Mouse (Mus musculus) kidney, adult 18-20 months (tissue): ENCODE data around the gene Pacrg.

Experiments
- DNase-seq: peaks from one replicate; pipeline ENCODE4 v3.0.0; 2021

Gene Pacrg

DNA sequence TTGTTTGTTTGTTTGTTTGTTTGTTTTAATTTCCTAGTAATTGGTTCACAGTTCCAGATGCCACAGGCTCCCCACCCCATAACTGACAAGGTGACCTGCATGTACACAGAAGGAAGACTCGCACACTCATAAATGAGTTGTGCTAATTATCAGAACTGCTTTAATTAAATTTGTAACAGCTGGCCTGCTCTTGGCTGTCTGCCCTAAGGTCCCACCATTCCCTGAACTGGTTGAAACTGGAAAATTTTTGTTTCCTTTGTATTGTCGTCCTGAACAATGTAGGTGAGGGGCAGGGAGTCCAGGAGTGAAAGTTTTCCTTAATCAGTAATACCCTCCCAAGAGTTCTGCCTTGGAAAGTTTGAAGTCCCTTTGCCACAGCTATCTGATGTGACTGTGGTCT is 219.5 kb downstream of the Pacrg start:
- DNase-seq: no peak

- DNase-seq: no peak
Observed at GRCm38 (mm10) chr17:10619881-10620280, 220.2 kb downstream of the Pacrg start.

DNA sequence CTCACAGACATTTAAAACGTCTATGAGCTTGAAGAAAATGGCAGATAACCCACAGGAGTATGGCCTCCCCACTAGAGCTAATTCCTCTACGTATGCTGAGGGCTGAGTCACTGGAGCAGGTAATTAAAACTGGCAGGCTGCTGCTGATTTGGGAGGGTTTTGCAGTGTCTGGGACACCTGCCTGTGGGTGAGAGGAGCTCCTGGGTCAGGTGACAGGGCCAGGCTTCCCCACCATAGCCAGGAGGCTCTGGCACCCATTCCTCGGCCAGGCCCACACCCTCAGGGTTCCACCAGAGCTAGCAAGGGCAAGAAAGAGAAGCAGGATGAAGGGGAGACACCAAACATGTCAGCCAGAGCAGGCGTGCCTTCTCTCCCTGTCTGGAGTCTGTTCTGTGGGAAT is 222.5 kb downstream of the Pacrg start:
- DNase-seq: no peak

- DNase-seq: no peak
Observed at GRCm38 (mm10) chr17:10615611-10616010, 224.5 kb downstream of the Pacrg start.

- no peak for DNase-seq
Observed at GRCm38 (mm10) chr17:10614696-10615095, 225.4 kb downstream of the Pacrg start.

DNA sequence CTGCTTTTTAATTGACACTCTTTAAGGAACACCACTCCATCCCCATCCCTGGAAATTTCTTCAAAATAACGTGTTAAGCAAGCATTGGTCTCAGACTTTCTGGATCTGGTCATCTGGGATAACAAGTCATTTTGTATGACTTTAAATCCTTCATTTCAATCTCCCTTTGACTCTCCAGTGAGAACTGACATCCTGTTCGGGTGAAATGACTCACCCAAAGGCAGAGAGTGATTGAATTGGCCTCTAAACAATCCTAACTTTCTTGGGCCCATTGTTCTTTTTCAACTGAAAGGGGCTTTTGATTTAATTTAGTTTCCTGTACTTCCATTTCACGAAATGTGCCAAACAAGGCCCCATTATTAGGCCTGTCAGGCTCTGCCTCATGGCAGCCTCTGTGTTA is 228.5 kb downstream of the Pacrg start:
- DNase-seq: no peak

GRCm38 (mm10) chr17:10608146-10608545 is 232.0 kb downstream of the Pacrg start:
- DNase-seq: no peak

GRCm38 (mm10) chr17:10606090-10606489 is 234.0 kb downstream of the Pacrg start:
- no peak for DNase-seq

GRCm38 (mm10) chr17:10597741-10598140 is 242.4 kb downstream of the Pacrg start:
- DNase-seq: no peak

GRCm38 (mm10) chr17:10589604-10590003 is 250.5 kb downstream of the Pacrg start:
- no peak for DNase-seq

DNA sequence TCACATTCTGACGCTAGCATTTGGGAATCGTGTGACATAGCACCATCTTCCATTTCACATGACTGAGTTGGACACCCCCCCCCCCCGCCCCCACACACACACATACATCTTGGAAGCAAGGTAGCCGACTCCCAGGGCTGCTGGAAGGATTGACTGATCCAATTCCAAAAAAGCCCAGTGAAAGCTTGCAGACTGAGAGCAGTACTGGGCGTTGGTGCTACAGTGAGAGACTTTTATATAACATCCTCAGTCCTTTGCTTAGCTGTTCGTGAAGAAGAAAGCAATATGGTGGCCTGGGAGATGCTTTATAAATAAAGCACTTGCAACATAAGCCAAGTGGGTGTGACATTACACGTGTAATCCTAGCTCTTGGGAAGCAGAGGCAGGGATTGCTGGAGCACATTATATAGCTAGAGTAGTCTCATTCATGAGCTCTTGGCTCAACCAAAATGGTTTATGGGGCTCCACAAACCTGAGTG is 251.2 kb downstream of the Pacrg start:
- no peak for DNase-seq

DNA sequence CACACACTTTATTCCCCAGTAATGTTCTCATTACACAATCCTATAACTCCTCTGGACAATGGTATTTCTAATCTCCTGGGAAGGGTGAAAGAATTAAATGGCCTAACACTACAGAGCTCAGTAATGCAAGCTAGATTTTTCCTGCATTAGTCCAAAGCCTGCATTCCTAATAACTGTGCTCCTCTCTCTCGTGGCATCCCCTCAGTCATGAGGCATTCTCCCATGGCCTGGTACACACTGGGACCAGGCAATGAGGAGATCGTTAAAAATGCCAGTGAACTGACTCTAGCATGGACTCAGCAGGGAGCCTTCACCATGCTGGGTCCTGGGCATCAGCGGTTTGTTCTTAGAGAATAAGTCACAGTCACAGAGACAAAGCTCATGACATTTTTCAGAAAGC is 256.8 kb downstream of the Pacrg start:
- no peak for DNase-seq

DNA sequence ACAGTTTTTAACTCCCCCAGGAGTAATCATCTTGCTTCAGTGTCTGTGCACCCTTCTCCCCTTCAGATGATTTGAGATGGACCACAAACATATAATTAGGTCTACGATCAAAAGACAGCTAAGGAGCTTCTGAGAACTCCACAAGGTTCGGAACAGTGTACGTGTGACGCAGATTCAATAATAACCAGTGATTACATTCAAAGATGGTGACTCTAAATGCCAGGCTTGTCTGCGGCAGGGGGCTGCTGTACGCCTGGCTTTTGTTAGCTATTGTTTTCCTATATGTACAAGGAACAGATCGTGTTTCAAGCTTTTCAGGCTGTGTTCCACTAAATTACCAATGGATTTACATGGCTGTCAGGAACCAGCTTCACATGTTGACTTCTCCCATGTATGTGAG is 264.8 kb downstream of the Pacrg start:
- DNase-seq: no peak

GRCm38 (mm10) chr17:10572436-10572835 is 267.7 kb downstream of the Pacrg start:
- no peak for DNase-seq

DNA sequence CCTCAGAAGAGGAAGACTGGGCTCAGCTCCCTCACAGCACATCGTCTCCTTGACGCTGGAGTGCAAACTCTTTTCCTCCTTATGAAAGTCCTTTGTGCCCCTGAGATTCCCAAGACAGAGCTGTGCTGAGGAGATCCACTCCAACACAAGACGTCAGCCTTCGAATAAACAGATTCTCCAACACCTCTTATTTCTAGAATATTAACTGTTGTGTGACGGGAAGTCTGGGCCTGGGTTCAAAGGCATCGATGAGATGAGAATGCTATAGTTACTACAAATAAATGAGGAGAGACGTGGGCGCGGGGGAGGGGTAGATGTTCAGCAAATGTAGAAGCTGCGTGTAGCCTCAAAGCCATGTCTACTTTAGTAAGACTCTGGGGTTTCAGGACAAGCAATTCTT is 270.8 kb downstream of the Pacrg start:
- no peak for DNase-seq

GRCm38 (mm10) chr17:10567411-10567810 is 272.7 kb downstream of the Pacrg start:
- no peak for DNase-seq

DNA sequence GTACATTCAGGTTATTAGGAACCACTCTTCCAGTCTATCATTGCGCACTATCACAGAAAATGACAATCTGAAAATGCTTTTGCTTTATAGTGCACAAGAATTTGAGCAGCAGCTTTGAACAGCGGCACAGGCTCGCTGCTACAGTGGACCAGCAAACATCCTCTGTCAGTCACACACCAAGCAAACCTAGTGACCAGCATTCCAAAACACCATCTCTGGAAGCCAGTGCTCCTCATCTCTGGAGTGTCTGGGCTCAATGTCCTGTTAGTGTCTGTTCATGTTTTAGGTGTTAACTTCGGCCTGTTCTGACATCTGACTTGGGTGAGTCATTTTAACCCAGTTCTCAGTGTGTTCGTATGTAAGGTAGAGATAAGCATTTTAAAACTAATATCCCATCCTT is 275.9 kb downstream of the Pacrg start:
- no peak for DNase-seq

GRCm38 (mm10) chr17:10562871-10563270 is 277.2 kb downstream of the Pacrg start:
- DNase-seq: no peak

DNA sequence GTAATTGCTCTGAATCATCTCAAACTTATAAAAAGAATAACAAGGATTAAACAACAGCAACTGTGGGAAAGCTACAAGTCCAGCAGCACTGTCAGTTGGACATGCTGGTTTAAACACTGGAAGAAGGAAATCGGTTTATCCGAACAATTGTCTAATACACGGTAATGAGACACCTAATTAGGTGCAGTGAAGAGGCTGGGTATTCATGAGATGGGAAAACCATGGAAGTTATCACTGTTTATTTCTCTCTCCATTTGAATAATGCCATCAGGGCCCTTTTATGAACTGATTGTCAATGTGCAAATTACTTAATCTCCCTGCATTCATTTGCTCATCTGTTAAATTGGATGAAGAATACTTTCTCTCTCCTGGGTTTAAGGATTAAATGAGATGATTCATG is 280.1 kb downstream of the Pacrg start:
- no peak for DNase-seq

DNA sequence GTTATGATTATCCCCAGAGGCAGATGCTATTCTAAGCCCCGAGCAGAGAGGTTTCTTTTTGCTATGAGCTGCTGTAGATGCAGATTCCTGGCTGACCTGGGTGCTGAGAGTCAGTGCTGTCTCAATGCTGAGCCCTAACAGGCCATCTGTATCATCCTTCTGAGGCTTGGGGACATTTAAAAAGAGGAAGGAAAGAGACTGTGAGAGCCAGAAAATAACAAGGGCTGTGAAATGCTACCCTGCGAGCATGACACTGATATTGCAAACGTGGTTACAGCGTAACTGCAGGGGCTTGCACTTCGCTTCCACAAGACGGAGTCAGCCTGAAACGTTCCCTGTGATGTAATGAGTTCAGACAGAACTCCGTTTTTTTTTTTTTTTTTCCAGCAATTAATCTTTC is 281.4 kb downstream of the Pacrg start:
- DNase-seq: no peak

GRCm38 (mm10) chr17:10552295-10553056 is 287.6 kb downstream of the Pacrg start:
- no peak for DNase-seq

GRCm38 (mm10) chr17:10550781-10551520 is 289.2 kb downstream of the Pacrg start:
- no peak for DNase-seq

- DNase-seq: no peak
Observed at GRCm38 (mm10) chr17:10549825-10550224, 290.3 kb downstream of the Pacrg start.

DNA sequence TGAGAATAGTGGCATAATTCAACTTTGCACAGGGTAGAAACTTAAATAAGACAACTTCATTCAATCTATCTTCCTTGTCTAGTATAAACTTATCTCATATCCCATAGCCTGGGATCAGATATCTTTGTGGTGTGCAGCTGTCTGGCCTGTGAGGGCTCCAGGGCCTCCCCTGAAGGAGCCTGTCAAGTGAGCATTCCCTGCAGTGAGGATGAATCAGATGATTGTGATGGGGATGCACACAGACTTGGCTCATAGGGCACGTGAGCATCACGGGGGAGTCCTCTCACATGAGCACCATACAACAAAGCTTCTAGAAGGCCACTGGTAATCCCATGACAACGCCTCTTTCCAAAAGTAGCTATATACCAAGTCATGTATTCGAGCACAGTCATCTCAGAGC is 291.1 kb downstream of the Pacrg start:
- no peak for DNase-seq
